Mouse (Mus musculus) testis, postnatal 14 days (tissue): ENCODE results near the gene Il3.

Experiments
- DNase-seq: peaks from one replicate; pipeline ENCODE4 v3.0.0; 2021; ENCODE audit warnings: low spot score

Il3 gene

DNA sequence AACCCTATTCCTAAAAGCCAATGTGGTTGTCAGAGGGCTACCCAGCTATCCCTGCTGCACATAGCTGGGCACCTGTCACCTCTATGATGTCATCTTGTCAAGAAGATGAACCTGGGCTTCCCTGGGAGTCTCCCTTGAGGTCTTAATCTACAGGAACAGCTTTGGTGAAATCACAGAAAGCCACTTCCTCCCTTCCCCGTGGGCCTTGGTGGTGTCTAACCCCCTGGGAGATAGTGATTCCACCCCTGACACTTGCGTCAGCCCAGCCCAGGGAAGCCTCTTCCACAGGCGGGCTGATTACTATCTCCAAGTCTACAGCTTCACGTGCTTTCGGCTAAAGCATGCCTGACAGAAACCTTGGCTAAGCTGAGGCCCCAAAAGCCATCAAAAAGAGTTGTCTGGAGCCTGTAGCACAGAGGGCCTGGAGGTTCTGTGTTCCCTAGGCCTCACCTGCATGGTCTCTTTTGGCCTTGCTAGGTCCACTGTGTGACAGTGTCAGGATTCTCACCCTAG, 4.4 kb upstream of the Il3 start:
- DNase-seq, result no peak

DNA sequence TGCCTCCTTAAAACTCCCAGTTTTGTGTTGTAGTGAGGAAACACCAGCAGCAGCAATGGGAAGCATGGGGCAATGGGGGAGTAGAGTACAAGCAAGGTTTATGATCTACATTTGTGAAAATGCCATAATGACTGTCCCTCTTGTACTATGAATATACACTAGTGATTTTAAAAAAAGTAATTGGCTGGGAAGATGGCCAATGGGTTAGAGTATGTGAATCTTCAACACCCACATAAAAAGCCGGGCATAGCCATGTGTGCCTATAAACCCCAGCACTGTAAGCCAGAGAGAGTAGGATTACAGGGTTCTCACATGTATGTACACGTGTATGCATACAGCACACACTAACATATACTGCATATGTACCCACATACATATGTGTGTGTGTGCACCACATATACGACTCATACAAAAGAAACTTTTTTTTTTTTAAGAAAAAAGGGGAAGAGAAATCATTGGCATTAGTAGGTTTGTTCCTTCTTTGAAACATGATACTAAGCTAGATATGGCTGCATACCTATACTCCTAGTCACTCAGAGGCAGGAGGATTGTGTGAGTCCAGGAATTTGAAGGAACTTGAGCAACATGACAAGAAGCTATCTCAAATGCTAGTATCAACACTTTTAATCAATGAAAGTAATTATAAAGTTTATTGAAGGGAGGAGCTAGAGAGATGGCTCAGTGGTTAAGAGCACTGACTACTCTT, 2.3 kb upstream of the Il3 start:
- DNase-seq, result no peak

DNA sequence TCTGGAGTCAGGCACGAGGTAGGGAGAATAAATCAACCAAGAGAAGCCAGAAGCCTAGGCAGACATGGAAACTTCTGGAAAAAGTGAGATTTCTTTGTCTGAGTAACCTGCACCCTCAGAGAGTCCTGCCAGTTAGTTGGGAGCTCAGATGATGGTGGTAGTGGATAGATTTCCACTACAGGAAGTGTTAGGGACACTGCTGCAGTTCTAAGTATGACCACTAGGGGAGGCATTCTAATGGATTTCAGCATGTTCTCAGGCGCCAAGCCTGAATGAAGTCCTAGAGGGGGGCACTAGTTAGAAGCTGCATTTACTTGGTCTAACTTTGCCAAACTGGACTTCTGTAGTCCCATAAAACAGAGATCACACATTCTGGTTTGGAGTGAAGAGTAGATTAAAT, 2.5 kb downstream of the Il3 start:
- DNase-seq, result peak; percentile 61

DNA sequence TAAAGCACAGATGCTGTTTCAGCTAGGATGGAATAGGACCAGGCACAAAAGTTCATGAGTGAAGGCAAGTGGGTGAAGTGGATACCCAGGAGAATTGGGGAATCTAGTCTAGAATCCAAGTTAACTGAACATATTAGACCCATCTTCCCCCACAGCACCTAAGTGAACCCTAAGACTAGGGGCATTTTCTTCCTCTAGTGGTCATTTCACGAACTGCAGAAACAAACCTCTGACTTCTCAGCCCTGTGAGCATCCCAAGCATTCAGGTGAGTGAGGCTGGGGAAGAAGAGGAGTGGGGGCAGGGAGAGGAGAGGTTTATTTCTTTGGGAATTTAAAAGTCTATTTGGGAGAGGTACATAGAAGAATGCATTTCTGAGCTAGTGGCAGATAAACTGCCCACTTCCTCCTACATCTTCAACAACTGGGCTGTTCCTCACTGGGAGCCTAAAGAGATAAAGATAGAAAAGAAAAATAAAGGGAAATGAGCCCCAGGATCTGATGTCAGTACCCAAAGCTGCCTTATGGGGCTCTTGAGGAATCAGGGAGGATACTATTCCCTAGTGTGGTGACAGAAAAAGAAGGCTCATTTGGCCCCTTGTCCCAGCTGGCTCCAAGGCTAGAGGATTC, 3.6 kb downstream of the Il3 start:
- no peak for DNase-seq

DNA sequence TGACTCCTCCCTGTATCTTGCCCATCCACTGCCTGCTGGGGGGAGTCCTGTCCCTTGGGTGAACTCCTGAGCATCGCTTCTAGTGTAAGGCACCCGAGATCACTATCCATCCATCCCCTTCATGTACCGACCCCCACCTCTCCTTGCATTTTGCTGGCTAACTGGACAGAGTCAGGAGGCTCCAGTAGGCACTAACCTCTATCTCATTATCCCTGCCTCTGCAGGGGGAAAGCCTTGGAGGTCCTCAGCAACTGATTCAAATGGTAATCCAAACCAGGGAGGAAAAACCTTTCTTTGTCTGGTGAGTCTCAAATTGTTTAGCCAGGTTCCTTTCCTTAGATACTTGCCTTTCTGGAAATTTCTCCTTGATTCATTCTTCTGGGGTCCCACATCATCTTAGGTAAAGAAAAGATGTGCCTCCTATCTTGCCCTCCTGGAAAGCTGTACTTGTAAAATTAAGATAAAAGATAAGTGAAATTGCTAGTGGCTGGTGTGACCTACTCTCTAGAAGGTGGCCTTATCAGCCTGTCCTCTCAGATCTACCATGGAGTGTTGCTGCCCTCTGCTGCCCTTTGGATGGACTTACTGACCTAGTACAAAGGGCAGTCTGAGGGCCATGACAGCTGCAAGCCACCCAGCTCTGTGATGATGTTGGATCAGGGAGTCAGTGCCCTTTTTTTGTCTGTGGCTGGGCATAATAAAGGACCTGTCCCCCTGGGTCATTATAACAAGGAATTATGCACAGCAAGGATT, 10.3 kb downstream of the Il3 start:
- peak; percentile 29 for DNase-seq

DNA sequence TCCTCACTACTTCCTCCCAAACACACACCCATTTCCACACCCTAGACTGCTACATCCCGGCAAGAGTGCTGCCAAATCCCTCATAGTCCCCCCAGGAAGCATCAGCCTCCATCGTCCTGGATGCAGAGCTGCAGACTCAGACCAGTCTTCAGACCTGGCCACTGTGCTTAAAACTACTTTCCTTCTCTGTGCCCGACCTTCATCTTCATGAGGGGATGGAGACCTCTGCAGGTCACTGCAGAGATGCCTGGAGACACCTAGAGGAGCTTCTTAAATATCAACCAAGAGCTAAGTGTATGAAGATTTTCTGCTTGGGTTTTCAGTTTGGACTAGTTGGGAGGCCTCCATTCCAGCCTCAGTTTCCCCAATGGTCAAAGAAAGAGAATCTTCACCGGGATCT, 13.0 kb downstream of the Il3 start:
- DNase-seq, result no peak

DNA sequence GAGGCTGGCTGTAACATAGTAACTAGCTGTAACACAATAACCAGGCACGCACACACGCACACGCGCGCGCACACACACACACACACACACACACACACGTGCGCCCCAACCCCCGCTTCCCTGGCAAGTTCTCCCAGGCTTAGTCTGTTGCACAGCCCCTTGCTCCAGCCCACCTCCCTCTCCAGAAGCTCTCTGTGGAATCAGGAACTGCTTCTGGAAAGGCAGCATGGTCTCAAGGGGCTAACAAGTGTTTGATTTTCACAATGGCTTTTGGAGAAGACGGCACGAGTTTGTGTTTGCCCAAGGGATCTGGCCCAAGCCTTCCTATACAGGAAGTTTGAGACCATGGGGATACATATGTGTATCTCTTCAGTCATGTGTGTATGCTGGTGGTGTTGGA, 16.5 kb downstream of the Il3 start:
- DNase-seq, result no peak

DNA sequence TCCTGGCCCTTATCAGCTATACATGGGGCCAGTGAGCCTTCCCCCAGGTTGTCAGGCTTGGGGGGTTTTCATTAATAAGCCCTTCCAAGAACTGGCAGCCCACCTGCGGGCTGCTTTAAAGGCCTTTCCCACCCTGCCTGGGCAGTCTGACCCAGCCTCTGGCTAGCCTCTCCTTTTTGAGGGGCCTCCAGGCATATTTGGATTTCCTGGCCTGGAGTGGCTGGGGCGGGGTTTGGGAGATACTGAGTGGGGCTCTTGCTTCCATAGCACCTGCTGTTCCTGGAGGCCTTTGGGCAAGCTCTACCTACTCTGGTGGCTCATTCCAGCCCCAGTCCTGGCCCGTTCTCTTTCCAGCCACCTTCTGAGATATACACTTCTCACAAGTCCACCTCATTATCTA, 17.3 kb downstream of the Il3 start:
- DNase-seq, result no peak

DNA sequence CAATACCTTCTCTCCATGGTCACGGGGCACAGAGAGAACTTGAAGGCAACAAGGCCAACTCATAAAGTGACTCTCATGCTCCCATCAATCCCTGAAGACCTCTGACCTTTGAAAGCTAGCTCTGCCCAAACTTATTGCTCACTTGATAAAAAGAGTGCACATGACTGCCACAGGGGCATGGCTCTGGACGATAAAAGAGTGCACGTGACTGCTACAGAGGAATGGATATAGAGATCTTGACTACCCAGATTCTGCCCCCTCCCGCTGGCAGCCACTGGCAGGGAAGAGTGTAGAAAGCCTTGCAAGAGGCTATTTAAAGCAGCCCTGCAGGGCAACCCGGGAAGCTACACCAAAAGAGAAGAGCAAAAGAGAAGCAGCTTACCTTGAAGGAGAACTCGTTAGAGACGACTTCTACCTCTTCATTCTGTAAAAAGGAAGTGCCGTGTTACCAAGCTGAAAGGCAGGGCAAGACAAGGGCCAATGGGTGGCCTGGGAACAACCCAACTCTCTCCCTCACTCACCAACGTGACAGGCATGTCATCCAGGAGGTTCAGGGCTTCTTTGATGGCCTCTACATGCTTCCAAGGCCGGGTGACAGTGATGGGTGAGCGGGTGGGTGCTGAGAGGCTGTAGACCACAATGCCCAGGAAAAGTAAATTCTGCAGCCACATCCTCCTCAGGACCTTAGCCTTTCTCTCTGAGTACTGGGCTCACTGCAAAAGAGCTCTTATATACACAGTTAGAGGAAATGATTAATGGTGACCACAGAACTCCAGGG, 17.9 kb downstream of the Il3 start, which contains the start of gene Csf2:
Csf2 (minus strand) TSS at position 728 of the 778 bp plus-strand sequence.
- DNase-seq, result no peak

DNA sequence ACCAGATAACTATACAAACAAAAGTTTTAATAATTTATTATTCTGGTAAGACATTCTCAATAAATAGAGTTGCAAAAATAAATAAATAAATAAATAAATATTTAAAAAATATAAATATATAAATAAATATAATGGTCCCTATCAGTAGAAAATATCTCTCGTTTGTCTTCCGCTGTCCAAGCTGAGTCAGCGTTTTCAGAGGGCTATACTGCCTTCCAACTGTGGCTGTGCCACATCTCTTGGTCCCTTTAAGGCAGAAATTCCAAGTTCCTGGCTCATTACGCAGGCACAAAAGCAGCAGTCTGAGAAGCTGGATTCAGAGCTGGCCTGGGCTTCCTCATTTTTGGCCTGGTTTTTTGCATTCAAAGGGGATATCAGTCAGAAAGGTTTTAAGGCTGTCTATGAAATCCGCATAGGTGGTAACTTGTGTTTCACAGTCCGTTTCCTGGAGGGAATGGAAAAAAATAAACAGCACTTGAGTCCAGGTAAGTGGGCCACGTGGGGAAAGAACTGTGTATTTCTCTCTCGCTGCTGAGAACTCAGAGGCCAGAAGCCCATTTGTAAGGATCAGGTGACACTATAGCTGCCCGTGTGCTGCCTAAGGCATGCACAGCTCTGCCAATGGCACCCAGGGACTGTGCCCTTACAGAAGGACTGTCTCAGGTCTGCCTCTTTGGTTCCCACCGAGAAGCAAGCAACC, 19.7 kb downstream of the Il3 start:
- no peak for DNase-seq

DNA sequence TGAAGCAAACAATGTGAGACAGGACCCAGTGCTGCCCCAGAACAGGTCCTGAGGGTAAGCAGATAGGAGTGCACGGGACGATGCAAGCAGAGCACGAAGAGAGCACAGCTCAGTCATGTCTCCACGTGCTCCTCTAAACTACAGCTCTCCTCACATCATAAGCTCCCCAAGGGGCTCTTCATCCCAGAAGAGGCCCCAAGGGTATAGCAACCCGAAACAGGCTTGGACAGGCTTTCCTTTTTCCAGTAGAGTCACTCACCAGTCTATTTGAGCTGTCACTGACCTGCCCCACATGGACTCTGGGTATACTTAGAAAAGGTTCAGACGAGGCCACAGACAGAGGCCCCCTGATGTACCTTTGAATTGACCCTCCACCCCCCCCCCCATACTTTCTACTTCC, 22.6 kb downstream of the Il3 start:
- no peak for DNase-seq

DNA sequence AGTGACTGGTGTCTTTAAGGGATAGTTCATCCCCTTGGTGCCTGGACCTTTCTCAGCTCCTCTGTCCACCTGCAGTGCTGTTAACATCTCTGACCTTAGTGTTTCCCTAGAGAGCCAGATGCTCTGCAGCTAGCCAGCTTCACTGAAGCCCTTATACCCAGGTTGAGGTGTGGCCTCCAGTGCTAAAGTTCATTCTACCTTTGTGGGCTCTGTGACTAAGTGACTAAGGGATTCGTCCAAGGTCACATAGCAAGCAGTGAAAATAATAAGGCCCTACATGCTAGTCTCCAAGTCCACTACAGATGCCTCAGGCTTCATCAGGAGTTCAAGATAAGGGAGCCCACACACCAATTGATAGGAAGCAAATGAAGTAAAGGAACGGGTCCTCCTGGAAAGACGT, 24.6 kb downstream of the Il3 start:
- no peak for DNase-seq

DNA sequence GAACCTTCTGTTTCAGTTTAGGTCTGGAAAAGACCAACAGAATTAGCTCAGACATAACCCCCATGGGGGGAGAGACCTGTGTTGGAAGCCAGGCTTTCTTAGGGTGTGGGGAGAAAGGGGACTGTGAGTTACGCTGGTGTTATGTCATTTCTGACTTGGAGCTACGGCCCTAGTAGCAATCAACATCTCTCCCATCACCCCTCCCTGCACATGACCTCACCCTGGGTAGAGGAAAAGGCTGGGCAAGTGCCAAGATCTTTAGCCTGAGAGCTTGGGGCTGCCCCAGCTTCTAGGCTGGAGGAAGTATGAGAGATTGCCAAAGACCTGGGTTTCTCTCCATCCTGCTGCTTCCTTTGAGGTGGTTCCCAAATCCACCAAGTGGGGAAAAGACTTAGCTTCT, 30.1 kb downstream of the Il3 start:
- DNase-seq, result no peak

DNA sequence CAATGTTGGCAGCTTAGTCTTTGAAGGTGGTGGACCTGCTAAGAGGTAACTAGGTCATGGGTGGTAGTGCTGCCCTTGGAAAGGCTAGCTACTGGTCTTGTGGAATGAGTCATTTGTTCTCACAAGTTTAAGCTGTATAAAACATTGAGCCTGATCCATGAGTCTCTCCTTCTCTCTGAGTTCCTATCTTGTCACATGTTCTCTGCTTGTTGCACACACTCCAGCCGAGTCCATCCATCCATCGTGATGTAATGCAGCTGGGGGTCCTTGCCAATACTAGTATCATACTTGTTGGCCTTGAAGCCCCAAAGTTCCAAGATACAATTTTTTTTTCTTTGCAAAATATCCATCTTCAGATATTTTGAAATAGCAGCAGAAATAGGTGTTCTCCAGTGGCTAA, 39.6 kb downstream of the Il3 start:
- DNase-seq, result no peak

DNA sequence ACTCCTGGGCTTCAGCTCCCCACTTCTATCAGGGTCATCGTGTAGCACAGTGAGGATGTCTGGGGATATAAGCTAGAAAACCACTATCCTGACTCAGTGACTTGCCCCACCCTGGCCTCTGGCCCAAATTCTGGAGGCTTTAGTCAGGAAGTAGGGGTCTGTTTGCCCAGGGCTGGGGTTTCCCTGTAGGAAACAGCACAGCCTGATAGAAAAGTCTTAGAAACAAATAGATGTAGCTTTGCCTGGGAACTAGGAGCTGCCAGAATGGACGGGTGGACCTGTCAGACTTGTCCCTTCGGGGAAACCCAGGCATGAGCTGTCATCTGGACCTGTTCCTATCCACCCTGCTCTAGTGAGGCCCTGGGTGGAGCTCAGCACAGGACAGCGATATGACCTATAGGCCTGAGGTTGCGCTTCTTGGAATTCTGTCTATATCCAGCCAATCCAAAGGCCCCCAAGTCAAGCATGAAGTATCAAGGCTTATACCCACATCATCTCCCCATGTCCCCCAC, 42.5 kb downstream of the Il3 start:
- no peak for DNase-seq

DNA sequence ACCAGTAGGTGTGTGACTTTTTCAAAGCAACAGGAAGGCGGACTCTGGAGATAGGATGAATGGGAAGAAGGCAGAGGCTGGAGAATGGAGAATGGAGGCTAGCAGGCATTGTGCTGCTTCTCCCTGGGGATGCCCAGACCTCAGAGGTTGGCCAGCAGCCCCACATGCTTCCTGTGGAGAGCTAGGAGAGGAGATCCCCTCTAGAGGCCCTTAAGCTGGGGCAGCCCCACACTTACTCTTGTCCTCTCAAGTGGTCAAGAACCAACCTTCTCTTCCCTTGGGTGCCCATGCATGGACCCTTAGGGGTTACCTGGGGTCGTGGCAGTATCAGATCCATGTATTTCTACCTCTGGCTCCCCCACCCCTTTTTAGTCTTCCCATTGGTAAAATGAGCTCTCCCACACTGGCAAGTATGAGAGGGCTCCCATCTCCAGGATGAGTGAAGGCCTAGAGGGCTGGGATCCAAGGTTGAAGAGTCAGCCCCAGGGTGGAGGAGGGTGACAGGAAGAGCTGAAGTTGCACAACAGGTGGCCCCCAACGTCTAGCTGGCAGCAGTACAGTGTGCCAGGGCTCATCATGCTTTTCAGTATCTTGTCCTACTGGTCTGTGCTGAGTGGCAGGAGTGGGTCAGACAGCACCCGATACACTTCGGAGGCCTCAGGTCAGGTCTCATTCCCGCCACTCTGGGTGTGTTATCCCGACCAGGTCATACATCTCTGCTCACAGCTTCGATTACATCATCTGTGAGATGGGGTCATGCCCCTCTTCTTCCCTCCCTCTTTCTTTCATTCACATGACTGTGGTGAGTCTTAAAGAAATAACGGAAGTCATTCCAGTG, 43.2 kb downstream of the Il3 start:
- no peak for DNase-seq

DNA sequence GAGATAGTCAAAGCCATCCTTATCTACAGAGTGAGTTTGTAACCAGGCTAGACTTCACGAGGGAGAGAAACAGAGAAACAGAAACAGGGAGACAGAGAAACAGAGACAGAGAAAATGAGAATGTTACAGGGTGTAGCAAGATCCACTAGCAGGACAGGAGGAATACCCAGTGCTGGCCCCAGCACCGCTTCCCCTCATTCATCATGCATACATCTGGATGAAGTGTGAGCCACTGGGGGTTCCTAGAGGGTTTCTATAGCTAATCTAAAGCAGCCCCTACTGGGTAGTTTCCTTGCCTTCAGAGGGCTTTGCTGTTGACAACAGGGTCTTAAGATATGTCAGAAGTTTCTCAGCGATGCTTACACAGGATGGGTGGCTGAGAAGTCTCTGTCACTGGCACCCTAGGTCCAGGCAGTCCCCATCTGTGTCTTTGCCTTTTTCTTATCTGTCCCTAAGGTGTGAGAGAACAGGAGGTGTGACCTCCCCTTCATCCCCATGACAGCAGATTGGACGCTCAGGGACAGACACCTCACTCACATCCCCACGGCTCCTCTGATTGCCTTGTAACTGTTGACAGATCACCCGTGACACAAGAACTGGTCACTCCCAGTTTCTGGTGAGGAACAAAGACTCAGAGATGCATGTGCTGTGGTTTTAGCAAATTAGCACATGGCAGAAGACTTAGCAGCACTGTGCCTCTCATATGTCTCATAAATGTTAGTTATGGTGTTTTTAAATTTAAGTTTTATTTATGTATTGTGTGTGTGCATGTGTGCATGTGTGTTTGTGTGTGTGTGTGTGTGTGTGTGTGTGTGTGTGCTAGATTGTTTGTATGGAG, 47.0 kb downstream of the Il3 start:
- DNase-seq, result no peak

DNA sequence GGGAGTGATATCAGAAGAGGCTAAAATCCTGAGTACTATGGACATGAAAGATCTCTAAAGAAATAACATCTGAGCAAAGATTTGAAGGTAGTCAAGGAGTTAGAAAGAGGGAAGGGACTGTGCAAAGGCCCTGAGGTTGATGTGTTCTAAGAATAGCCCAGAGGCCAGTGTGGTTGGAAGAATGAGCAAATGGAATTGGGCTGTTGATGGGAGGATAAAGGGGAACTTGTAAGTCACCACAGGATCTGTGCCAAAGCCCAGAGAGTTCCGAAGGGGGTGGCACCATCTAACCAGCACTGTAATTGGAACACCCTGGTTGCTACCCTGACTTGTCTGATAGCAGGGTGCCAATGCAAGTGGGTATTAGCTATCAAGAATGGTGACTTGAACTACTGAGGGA, 47.9 kb downstream of the Il3 start:
- no peak for DNase-seq

DNA sequence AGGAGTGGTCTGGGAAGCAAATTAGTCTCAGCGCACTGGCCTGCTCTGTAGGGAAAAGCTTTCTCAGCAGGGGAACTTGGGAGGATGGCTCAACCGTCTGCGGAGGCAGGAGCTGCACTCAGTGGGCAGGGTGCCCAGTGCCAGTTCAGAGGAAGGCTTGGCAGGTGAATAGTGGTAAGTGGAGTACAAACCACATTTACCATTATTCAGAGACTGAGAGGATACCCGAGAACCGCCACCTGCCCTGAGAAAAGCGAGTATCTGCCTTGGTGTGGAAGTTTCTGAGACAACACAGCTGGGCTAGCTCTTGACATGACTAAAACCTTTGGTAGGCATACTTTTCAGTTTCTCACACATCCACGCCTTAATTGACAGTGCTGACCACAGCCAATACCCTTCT, 49.7 kb downstream of the Il3 start:
- no peak for DNase-seq

DNA sequence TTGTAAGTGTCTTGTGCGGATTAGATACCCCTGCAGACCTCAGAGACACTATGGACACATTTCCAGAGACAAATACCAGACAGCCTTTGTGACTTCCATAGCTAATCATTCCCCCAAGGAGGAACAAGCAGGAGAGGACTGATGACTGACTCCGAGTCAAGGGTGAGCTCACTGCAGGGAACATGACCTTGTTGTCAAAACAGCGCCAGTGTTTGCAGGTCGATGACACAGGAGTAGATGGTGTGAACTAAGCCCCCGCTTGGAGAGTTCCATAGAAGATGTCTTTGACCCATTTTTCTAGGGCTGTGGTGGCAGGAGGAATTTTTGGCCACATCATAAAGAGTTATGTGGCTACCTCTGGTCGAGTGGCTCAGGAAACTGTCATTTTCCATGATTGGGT, 51.0 kb downstream of the Il3 start:
- DNase-seq, result no peak
